Mouse (Mus musculus): ENCODE measurements around the gene Ephb2. TPM values are rescaled to one million over a fixed set of nuclear protein-coding genes. Genes with fewer than 3 reads are reported as not detected.

The Ephb2 gene
- polyA plus RNA-seq, 1 experiment from 2014 or later: 0.08 TPM

- no peak overlapping the region for H3K4me2 ChIP-seq (ENCODE audit: low read depth, low read length)
- peak; percentile 31 for TF ChIP-seq CTCF (IDR thresholded peaks at IDR 0.05; ENCODE audit: low read depth)
- no peak for TF ChIP-seq EP300 (IDR thresholded peaks at IDR 0.05; ENCODE audit: low read depth)
- ATAC-seq (no peak), DNase-seq (no peak)
- WGBS (ENCODE audit: insufficient replicate concordance): 73% methylated on average over 3 of the region's 3 CpGs
- H3K9ac ChIP-seq (replicated peaks): no peak overlapping the region
- H3K4me3 ChIP-seq (ENCODE audit: low read depth, low read length): no peak overlapping the region
- H3K9me3 ChIP-seq (ENCODE audit: low read length): no peaks in the 10 kb centered on the region
- H3K27ac ChIP-seq (ENCODE audit: low read depth): no peak overlapping the region
- no peaks in the 10 kb centered on the region for H3K36me3 ChIP-seq (replicated peaks; ENCODE audit: insufficient read depth, low read length)
- no peaks in the 10 kb centered on the region for H3K4me1 ChIP-seq (ENCODE audit: insufficient read depth)
- H3K27me3 ChIP-seq (ENCODE audit: insufficient read depth, low read length): no peaks in the 10 kb centered on the region
These were observed 67.3 kb downstream of the Ephb2 start for GRCm38 (mm10) chr4:136768499-136768898.

GRCm38 (mm10) chr4:136765080-136765479, 70.7 kb downstream of the Ephb2 start:
- Histone ChIP-seq H3K4me1 (ENCODE audit: insufficient read depth) (no peaks in the 10 kb centered on the region), H3K4me3 (ENCODE audit: low read depth, low read length) (no peak overlapping the region), H3K9me3 (ENCODE audit: low read length) (no peaks in the 10 kb centered on the region), H3K27me3 (ENCODE audit: insufficient read depth, low read length) (no peaks in the 10 kb centered on the region), H3K36me3 (replicated peaks; ENCODE audit: insufficient read depth, low read length) (no peaks in the 10 kb centered on the region), H3K4me2 (ENCODE audit: low read depth, low read length) (no peak overlapping the region), H3K9ac (replicated peaks) (no peak overlapping the region), H3K27ac (ENCODE audit: low read depth) (no peak overlapping the region)
- 54% methylated on average over 7 of the region's 7 CpGs for WGBS (ENCODE audit: insufficient replicate concordance)
- ATAC-seq (no peak), DNase-seq (no peak)
- no peak for TF ChIP-seq EP300 (IDR thresholded peaks at IDR 0.05; ENCODE audit: low read depth)
- no peak for TF ChIP-seq CTCF (IDR thresholded peaks at IDR 0.05; ENCODE audit: low read depth)

- DNase-seq: no peak
- H3K36me3 ChIP-seq (replicated peaks; ENCODE audit: insufficient read depth, low read length): no peaks in the 10 kb centered on the region
- H3K27me3 ChIP-seq (ENCODE audit: insufficient read depth, low read length): no peaks in the 10 kb centered on the region
- H3K4me1 ChIP-seq (ENCODE audit: insufficient read depth): no peaks in the 10 kb centered on the region
- H3K9ac ChIP-seq (replicated peaks): no peak overlapping the region
- no peak for TF ChIP-seq CTCF (IDR thresholded peaks at IDR 0.05; ENCODE audit: low read depth)
- TF ChIP-seq EP300 (IDR thresholded peaks at IDR 0.05; ENCODE audit: low read depth): no peak
- H3K4me2 ChIP-seq (ENCODE audit: low read depth, low read length): no peak overlapping the region
- H3K27ac ChIP-seq (ENCODE audit: low read depth): no peak overlapping the region
- no peak for ATAC-seq
- no peak overlapping the region for H3K4me3 ChIP-seq (ENCODE audit: low read depth, low read length)
- 57% methylated on average over 5 of the region's 5 CpGs for WGBS (ENCODE audit: insufficient replicate concordance)
- H3K9me3 ChIP-seq (ENCODE audit: low read length): no peaks in the 10 kb centered on the region
These were observed 72.4 kb downstream of the Ephb2 start for GRCm38 (mm10) chr4:136763349-136763748.

GRCm38 (mm10) chr4:136761713-136762380, 73.9 kb downstream of the Ephb2 start:
- ATAC-seq: no peak
- WGBS (ENCODE audit: insufficient replicate concordance): 58% methylated on average over 18 of the region's 18 CpGs
- no peak overlapping the region for H3K4me3 ChIP-seq (ENCODE audit: low read depth, low read length)
- H3K27me3 ChIP-seq (ENCODE audit: insufficient read depth, low read length): no peaks in the 10 kb centered on the region
- no peak overlapping the region for H3K27ac ChIP-seq (ENCODE audit: low read depth)
- no peaks in the 10 kb centered on the region for H3K36me3 ChIP-seq (replicated peaks; ENCODE audit: insufficient read depth, low read length)
- no peaks in the 10 kb centered on the region for H3K9me3 ChIP-seq (ENCODE audit: low read length)
- DNase-seq: no peak
- H3K9ac ChIP-seq (replicated peaks): no peak overlapping the region
- H3K4me2 ChIP-seq (ENCODE audit: low read depth, low read length): no peak overlapping the region
- no peaks in the 10 kb centered on the region for H3K4me1 ChIP-seq (ENCODE audit: insufficient read depth)
- TF ChIP-seq CTCF (IDR thresholded peaks at IDR 0.05; ENCODE audit: low read depth): no peak
- TF ChIP-seq EP300 (IDR thresholded peaks at IDR 0.05; ENCODE audit: low read depth): no peak

GRCm38 (mm10) chr4:136760882-136761281, 74.9 kb downstream of the Ephb2 start:
- no peaks in the 10 kb centered on the region for H3K9me3 ChIP-seq (ENCODE audit: low read length)
- DNase-seq (no peak), ATAC-seq (no peak)
- no peak for TF ChIP-seq CTCF (IDR thresholded peaks at IDR 0.05; ENCODE audit: low read depth)
- TF ChIP-seq EP300 (IDR thresholded peaks at IDR 0.05; ENCODE audit: low read depth): no peak
- H3K27me3 ChIP-seq (ENCODE audit: insufficient read depth, low read length): 0 out of 2 replicates have a peak, but pooled peaks cover 3% of the 10 kb centered on the region
- no peak overlapping the region for H3K27ac ChIP-seq (ENCODE audit: low read depth)
- no peak overlapping the region for H3K9ac ChIP-seq (replicated peaks)
- no peak overlapping the region for H3K4me2 ChIP-seq (ENCODE audit: low read depth, low read length)
- 35% methylated on average over 11 of the region's 11 CpGs for WGBS (ENCODE audit: insufficient replicate concordance)
- no peaks in the 10 kb centered on the region for H3K36me3 ChIP-seq (replicated peaks; ENCODE audit: insufficient read depth, low read length)
- no peaks in the 10 kb centered on the region for H3K4me1 ChIP-seq (ENCODE audit: insufficient read depth)
- no peak overlapping the region for H3K4me3 ChIP-seq (ENCODE audit: low read depth, low read length)

GRCm38 (mm10) chr4:136757096-136757495, 78.7 kb downstream of the Ephb2 start:
- 0 out of 2 replicates have a peak, but pooled peaks cover 3% of the 10 kb centered on the region for H3K4me1 ChIP-seq (ENCODE audit: insufficient read depth)
- no peak overlapping the region for H3K27ac ChIP-seq (ENCODE audit: low read depth)
- WGBS (ENCODE audit: insufficient replicate concordance): 78% methylated on average over 4 of the region's 4 CpGs
- H3K4me3 ChIP-seq (ENCODE audit: low read depth, low read length): no peak overlapping the region
- no peak overlapping the region for H3K9ac ChIP-seq (replicated peaks)
- ATAC-seq (no peak), DNase-seq (no peak)
- TF ChIP-seq EP300 (IDR thresholded peaks at IDR 0.05; ENCODE audit: low read depth): no peak
- no peak for TF ChIP-seq CTCF (IDR thresholded peaks at IDR 0.05; ENCODE audit: low read depth)
- H3K27me3 ChIP-seq (ENCODE audit: insufficient read depth, low read length): peaks cover 14% of the 10 kb centered on the region; the same call in 1 of the 2 replicates
- H3K36me3 ChIP-seq (replicated peaks; ENCODE audit: insufficient read depth, low read length): no peaks in the 10 kb centered on the region
- H3K9me3 ChIP-seq (ENCODE audit: low read length): no peaks in the 10 kb centered on the region
- no peak overlapping the region for H3K4me2 ChIP-seq (ENCODE audit: low read depth, low read length)
